Mouse (Mus musculus) heart, postnatal 36 days (tissue): ENCODE measurements at regions not wholly inside any gene's neighbourhood (a gene's known extent, or its start where the extent isn't known, plus 50 kb on each side); places are given as distances from the start of the nearest gene placed in this dataset.

Experiments
- DNase-seq, 2 experiments: peaks; one replicate each; pipeline ENCODE4 v3.0.0; 2021 to 2022
- intact Hi-C: fragments of 180-260 bp; cut with DNase I; formaldehyde crosslinking; loops from one replicate; pipeline ENCODE4 v1.15.1; 2025

GRCm38 (mm10) chr6:99919816-99920562 is 193.8 kb upstream of the Prok2 start:
- intact Hi-C loops = no loop called here
- DNase-seq = peak; percentile 9 to 21

DNA sequence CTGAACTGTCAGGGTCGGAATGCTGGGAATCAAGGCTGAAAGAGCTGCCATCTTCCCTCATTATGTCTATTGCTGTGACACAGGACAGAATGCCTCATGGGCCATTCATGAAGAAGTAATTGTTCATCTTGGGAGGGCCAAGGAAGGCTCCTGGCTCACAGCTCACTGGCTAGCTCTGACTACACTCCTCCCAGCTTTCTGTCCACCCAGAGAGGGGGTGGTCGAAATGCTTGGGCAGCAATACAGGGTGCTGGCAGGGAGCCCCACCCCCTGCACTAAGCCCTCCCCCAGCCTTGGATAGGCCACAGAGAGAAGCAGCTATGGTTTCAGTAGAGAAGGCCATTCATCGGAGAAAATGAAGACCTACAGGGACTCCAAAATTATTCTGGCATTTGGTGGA is 192.2 kb upstream of the Prok2 start:
- intact Hi-C loops = no loop called here

DNA sequence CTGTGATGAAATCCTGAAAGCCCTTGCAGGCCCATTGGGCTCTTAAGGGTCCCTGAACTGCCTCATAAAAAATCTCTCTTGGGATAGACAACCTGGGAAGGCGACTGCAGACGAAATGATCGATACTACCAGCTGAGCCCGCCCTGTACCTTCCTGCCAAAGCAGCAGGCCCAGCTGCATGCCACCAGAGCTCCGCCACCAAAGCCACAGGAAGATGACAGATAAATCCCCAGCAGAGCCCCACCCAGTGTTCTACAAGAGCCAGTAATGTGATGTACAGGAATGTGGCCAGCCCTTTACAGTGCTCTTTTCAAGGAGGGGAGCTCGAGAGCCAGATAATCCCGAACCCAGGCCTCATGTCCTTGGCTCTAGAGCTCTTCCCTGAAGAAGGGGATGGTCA is 183.7 kb upstream of the Prok2 start:
- DNase-seq = no peak
- intact Hi-C loops = loop anchor here (5.0 to 10.0 kb wide), 2 partner anchors 237 to 605 kb away; no protein-coding TSS in a partner anchor

More for the DNA sequence above, 192.2 kb upstream of the Prok2 start:
- DNase-seq = no peak

DNA sequence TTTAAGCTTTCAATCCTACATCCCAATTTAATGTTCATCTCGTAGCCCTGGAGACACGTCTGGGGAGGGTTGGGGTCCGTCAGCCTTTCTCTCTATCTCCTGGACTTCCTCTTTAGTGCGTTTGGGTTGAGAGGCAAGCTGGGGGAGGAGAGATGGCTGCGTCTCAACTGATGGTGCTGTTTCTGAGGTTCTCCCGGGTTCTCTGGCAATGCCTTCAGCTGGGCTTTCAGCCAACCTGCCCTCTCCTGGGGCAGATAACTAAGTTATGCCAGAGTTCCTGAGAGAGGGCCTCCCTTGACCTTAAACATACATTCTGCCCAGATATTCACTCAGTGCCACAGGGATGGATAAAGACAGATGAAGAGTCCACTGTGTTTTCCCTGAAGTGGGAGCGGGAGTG is 183.3 kb upstream of the Prok2 start:
- DNase-seq = peak; percentile 50 to 52
- intact Hi-C loops = loop anchor here (5.0 to 10.0 kb wide), 2 partner anchors 238 to 605 kb away; no protein-coding TSS in a partner anchor

DNA sequence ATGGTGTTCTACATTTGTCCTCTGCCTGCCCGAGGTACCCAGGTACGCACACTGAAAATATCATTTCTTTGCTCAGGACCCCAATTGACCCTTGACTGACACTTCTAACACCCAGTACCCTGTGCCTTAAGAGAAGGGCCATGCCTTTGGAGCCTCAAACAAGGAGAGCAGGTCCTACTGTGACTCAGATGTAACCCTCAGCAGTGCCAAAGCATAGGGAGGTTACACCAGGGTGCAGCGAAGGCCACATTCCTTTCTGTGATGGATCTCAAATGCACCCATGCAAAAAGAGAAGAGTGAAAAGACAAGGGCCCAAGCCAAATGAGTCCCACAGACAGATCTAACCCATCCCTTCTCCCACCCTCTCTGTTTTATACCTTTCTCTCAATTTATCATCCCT is 181.9 kb upstream of the Prok2 start:
- DNase-seq = no peak
- intact Hi-C loops = loop anchor here (5.0 to 10.0 kb wide), 2 partner anchors 239 to 607 kb away; no protein-coding TSS in a partner anchor

GRCm38 (mm10) chr6:99905194-99905593 is 179.0 kb upstream of the Prok2 start:
- intact Hi-C loops = loop anchor here (2.0 to 10.0 kb wide), 3 partner anchors 66 to 610 kb away; no protein-coding TSS in a partner anchor
- DNase-seq = no peak

GRCm38 (mm10) chr6:99904607-99905006 is 178.4 kb upstream of the Prok2 start:
- DNase-seq = peak; percentile 27 to 29
- intact Hi-C loops = loop anchor here (2.0 to 10.0 kb wide), 6 partner anchors 66 to 610 kb away; partner anchors contain the start of gene Rybp

- intact Hi-C loops = loop anchor here (2.0 to 10.0 kb wide), 5 partner anchors 67 to 611 kb away; partner anchors contain the start of gene Rybp
- peak; percentile 70 to 77 for DNase-seq
Measured at GRCm38 (mm10) chr6:99904044-99904443, 177.9 kb upstream of the Prok2 start.

GRCm38 (mm10) chr6:99901564-99901963 is 175.4 kb upstream of the Prok2 start:
- intact Hi-C loops = loop anchor here (5.0 to 10.0 kb wide), 4 partner anchors 94 to 613 kb away; partner anchors contain the start of gene Rybp
- DNase-seq = no peak

DNA sequence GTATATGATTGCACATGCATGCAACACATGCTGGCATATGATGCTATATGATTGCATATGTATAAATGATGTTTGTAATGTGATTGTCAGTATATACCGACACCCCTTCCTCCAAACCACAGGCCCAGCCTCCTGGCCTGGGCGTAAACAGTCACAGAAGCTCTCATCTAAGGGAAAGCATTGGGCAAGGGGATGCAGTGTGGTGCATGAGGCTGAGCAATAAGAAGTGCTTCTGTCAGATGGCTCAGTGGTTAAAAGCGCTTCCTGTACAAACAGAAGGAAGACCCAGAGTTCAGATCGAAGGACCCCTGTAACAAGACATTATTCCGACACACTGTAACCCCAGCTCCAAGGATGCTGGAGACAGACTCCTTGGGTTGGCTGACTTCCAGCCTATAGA is 175.0 kb upstream of the Prok2 start:
- intact Hi-C loops = loop anchor here (5.0 to 10.0 kb wide), 4 partner anchors 94 to 614 kb away; partner anchors contain the start of gene Rybp
- DNase-seq = no peak

DNA sequence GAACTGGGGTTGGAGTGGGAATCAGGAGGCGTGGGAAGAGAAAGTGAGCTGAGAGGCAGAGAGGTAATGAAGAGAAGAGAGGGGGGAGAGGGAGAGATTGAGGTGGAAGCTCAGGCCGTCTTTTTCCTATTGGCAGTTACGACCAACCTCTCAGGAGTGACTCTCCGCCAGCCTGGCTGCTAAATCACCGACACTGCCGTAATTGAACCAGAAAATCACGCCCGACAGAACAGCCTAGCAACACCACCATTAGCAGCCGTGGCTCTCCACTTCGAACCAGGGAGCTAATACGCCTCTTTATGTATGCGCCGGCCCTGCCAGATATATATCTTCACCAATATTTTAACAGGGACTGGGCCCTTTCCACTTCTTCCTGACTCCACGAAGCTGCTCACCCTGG is 173.5 kb upstream of the Prok2 start:
- no peak for DNase-seq
- intact Hi-C loops = loop anchor here (5.0 to 10.0 kb wide), 4 partner anchors 92 to 615 kb away; partner anchors contain the start of gene Rybp

GRCm38 (mm10) chr6:99898077-99898476 is 171.9 kb upstream of the Prok2 start:
- DNase-seq = no peak
- intact Hi-C loops = no loop called here

DNA sequence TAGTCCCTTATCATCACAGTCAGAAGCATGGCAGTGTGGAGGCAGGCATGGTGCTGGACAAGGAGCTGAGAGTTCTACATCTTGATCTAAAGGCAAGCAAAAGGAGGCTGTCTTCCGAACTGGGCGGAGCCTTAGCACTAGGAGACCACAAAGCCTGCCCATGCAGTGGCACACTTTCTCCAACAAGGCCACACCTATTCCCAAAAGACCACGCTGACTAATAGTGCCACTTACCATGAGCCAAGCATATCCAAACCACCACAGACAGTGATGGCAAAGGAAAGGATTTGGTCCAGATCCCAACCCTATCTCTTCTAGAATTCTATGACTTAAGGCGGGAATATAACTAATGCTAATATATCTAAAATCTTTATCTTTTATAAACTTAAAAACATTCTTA is 169.4 kb upstream of the Prok2 start:
- intact Hi-C loops = no loop called here
- no peak for DNase-seq

DNA sequence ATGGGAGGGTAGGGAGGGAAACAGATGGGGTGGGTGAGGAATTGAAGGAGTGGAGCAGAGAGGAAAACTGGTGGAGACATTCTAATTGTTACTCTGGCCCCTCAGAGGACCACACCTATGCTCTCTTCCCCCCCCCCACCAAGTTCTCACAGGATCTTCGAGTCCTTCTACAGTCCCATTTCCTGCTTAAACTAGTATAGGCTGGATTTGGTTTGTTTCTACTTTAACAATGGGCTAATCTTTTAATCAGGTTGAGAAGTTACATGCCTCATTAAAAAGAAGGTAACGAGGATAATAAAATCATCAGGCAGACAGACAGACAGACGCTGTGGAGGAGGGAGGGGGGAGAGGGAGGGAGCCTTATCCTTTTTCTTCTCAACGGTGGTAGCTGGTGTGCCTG is 167.7 kb upstream of the Prok2 start:
- intact Hi-C loops = no loop called here
- no peak for DNase-seq

GRCm38 (mm10) chr6:99892204-99892603 is 166.0 kb upstream of the Prok2 start:
- intact Hi-C loops = no loop called here
- no peak for DNase-seq

GRCm38 (mm10) chr6:99891790-99892189 is 165.6 kb upstream of the Prok2 start:
- intact Hi-C loops = no loop called here

DNA sequence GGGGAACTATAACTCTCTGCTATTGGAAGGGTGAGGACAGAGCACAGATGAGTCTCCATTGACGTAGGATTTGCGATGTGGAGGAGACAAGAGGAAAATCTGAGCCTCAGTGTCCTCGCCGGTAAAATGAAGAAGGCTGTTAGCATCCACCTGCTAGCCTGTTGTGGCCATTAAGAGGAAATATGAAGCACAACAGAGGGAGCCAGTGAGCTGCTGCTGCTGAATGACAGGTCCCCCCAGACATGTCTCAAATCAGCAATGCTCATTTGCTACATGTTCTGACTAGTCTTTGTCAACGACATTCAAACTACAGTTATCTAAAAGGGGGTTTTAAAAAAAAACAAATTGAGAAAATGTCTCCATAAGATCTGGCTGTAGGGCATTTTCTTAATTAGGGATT is 164.6 kb upstream of the Prok2 start:
- intact Hi-C loops = no loop called here
- no peak for DNase-seq

More at GRCm38 (mm10) chr6:99891790-99892189, 165.6 kb upstream of the Prok2 start:
- no peak for DNase-seq

DNA sequence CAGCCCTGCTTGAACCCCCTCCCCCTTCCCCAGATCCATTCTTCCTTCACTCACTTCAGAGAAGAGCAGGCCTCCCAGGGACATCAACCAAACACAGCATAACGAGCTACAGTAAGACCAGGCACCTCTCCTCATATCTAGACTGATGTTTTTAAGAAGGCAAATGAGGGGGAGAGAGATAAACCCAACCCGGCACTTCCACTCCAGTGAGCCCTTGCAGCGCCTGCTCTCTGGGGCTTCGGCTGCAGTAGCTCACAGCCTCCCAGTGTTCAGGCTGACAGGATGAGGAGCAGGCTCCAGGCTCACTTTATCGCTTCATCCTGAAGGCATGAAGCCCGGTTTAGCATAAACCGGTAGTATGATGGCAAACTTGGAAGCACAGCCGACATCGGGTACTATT is 162.9 kb upstream of the Prok2 start:
- no peak for DNase-seq
- intact Hi-C loops = no loop called here

- intact Hi-C loops = no loop called here
- no peak for DNase-seq
Measured at GRCm38 (mm10) chr6:99887904-99888303, 161.7 kb upstream of the Prok2 start.

DNA sequence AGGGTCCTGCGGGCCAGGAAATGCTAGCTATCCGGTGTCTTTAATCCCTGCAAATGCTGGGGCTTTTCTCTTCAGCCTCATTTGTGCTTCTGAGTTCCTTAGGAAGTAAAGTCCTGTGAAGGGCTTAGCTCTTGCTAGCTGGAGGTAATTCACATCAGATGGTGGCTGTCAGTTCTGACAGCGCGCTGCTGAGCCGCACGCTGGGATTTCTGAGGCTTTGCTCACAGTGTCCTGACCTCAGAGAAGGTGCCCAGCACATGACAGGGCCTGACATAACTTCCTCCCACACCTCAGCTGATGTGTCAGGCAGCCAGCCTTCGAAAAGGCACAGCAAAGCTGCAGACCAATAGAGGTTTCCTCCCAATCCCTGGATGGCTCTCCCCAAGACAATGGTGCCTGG is 158.6 kb upstream of the Prok2 start:
- DNase-seq = no peak
- intact Hi-C loops = no loop called here

- intact Hi-C loops = no loop called here
- no peak for DNase-seq
Measured at GRCm38 (mm10) chr6:99884054-99884453, 157.9 kb upstream of the Prok2 start.

DNA sequence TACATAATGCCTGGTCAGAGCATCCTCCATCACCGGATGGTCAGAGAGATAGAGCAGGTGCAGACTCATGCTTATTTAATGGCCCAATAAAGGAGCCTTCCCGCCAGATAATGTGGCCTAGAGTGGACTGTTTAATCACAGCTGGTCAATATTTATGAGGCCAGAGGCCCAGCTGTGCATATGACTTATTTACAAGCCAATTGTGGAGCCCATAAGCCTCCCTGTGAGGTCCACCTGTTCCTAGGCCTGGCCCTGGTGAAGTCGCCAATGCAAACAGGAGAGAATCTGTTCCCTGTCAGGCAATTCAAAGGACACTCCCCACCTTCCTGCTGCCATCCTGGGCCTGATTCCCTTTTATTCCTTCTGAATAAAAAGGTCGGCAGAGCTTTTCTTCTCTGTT is 155.4 kb upstream of the Prok2 start:
- DNase-seq = no peak
- intact Hi-C loops = no loop called here
